Mouse (Mus musculus) intestine, embryonic 15.5 days (tissue): ENCODE data around the gene Serpini2. TPM values are rescaled to one million over a fixed set of nuclear protein-coding genes. Genes with fewer than 3 reads are reported as not detected.
A peak's percentile ranks its signal among the peaks of the same experiment; 100 is the strongest.
"Not testable (repeated sequence)": the region's sequence is repeated elsewhere in the genome, so short reads cannot be mapped to it uniquely, and the experiment has no call there.

Experiments used
- ATAC-seq: fragments of 200-750 bp; cut with Nextera tagmentation; 2 replicates; pipeline ENCODE4 v1.8.0; 2017; ENCODE audit warnings: moderate TSS enrichment, moderate library complexity
- H3K27ac ChIP-seq: fragments of 300-500 bp; sonication (generic); 2 replicates; pipeline ENCODE4 v1.5.1; 2015; ENCODE audit warnings: mild to moderate bottlenecking, inconsistent platforms
- H3K27me3 ChIP-seq: fragments of 300-500 bp; sonication (generic); replicated peaks from 2 replicates; pipeline ENCODE4 v1.6.1; 2015; ENCODE audit warnings: inconsistent platforms
- H3K36me3 ChIP-seq: fragments of 300-500 bp; sonication (generic); 2 replicates; pipeline ENCODE4 v1.6.1; 2015; ENCODE audit warnings: inconsistent platforms
- H3K4me1 ChIP-seq: fragments of 300-500 bp; sonication (generic); replicated peaks from 2 replicates; pipeline ENCODE4 v1.6.1; 2015; ENCODE audit warnings: inconsistent platforms
- H3K4me2 ChIP-seq: fragments of 300-500 bp; sonication (generic); replicated peaks from 2 replicates; pipeline ENCODE4 v1.6.1; 2015; ENCODE audit warnings: mild to moderate bottlenecking, inconsistent platforms
- H3K4me3 ChIP-seq: fragments of 300-500 bp; sonication (generic); replicated peaks from 2 replicates; pipeline ENCODE4 v1.5.1; 2015; ENCODE audit warnings: inconsistent platforms
- H3K9ac ChIP-seq: fragments of 300-500 bp; sonication (generic); 2 replicates; pipeline ENCODE4 v1.6.1; 2015; ENCODE audit warnings: inconsistent platforms
- H3K9me3 ChIP-seq: fragments of 300-500 bp; sonication (generic); 2 replicates; pipeline ENCODE4 v1.6.1; 2016; ENCODE audit warnings: inconsistent platforms
- WGBS: fragments of 180-500 bp; shearing (Covaris S2); methylation state at CpG from one replicate; pipeline ENCODE4 v1.1.7; 2015; 5-methylcytosine and 5-hydroxymethylcytosine counted together
- polyA plus RNA-seq: library from polyadenylated mRNA; unstranded; fragments of >200 nt; fragmentation: Nextera tagmentation; extraction: Ambion mirVana; gene quantifications from 2 replicates; pipeline ENCODE4 v1.2.1, GENCODE M21; 2015

Gene Serpini2
- polyA plus RNA-seq: 24.2 and 38.8 TPM in 2 replicates

DNA sequence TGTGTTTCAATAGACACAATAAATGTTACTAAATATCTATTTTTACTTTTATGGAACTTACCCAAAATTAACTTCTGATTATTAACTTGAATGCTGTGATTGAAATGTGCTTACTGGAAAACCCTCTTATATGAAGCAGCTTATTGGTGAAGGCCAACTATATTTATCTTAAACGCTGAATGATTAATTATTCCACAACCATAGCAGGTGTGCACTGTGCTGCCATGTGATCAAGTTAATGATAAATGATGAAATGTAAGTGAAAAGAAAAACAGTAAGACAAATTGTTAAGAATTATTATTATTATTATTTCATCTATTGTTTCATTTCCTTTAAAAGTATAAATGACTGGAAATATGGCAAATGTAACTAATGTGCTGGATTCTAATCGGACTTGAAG, at the start of gene Serpini2:
TSS of gene Serpini2 (minus strand) at position 101 of the 400 bp plus-strand sequence.
- no peak within 1 kb of the TSS for H3K4me2 ChIP-seq
- H3K9ac ChIP-seq: no peak within 1 kb of the TSS
- H3K27me3 ChIP-seq: no peaks in the 10 kb centered on the region
- no peaks in the 10 kb centered on the region for H3K4me1 ChIP-seq
- no peak for ATAC-seq
- no peaks in the 10 kb centered on the region for H3K36me3 ChIP-seq
- no peak within 1 kb of the TSS for H3K27ac ChIP-seq
- no peak within 1 kb of the TSS for H3K4me3 ChIP-seq
- 77% methylated on average over 2 of the region's 2 CpGs for WGBS
- no peaks in the 10 kb centered on the region for H3K9me3 ChIP-seq

DNA sequence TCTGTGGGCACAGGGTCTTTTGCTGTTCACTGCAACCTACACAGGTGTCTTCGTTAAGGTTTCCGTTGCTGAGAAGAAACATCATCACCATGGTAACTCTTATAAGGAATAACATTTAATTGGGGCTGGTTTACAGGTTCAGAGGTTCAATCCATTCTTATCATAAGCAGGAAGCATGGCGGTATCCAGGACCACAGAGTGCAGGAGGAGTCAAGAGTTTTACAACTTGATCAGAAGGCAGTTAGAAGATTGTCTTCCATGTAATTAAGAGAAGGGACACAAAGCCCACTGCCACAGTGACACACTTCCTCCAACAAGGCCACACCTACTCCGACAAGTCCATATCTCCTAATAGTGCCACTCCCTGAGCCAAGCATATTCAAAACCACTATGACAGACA, 39.0 kb upstream of the Serpini2 start:
- no peaks in the 10 kb centered on the region for H3K9me3 ChIP-seq
- no peaks in the 10 kb centered on the region for H3K36me3 ChIP-seq
- ATAC-seq: peak; percentile 55; the same call in 1 of the 2 replicates
- H3K4me3 ChIP-seq: no peak overlapping the region
- no peak overlapping the region for H3K27ac ChIP-seq
- WGBS: 83% methylated on average over 4 of the region's 4 CpGs
- no peak overlapping the region for H3K4me2 ChIP-seq
- H3K27me3 ChIP-seq: no peaks in the 10 kb centered on the region
- H3K4me1 ChIP-seq: no peaks in the 10 kb centered on the region
- H3K9ac ChIP-seq: no peak overlapping the region

DNA sequence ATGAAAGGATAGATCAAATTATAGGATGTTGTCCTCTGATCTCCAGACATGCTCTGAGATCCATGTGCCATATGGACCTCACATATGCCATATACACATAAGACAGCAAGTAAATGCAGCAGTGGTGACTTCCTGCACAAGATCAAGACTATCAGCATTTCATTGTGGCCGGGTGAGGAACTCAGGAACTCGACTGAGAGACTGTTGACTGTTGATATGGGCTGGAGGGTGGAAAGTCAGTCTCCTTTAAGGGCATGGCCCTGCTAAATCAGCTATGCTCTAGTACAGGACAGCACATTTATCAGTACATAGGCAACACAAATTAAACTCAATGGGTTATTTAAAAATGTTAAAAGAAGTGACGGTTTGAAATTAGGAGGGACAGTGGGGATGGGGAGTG, 38.4 kb upstream of the Serpini2 start:
- H3K4me2 ChIP-seq: no peak overlapping the region
- no peak overlapping the region for H3K4me3 ChIP-seq
- H3K9ac ChIP-seq: no peak overlapping the region
- no peaks in the 10 kb centered on the region for H3K36me3 ChIP-seq
- H3K9me3 ChIP-seq: no peaks in the 10 kb centered on the region
- no peak overlapping the region for H3K27ac ChIP-seq
- ATAC-seq: no peak
- 81% methylated on average over 3 of the region's 3 CpGs for WGBS
- H3K4me1 ChIP-seq: no peaks in the 10 kb centered on the region
- H3K27me3 ChIP-seq: no peaks in the 10 kb centered on the region

DNA sequence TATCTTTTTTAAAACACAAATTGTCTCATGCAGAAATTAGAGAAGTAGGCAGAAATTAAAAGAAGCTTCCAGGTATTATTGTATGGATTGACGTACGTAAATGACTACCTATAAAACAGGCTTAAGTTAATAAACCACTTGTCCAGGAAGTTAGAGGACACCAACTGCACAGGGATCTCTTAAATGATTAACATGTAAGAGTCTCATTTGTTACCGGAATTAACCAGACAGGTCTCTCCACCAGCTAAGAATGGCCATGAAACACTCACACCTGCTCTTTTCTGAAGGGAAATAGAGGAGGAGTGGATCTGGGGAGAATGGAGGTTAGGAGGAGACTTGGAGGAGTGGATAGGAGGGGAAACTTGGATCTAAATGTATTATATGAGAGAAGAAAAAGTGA, 35.7 kb upstream of the Serpini2 start:
- H3K27me3 ChIP-seq: no peaks in the 10 kb centered on the region
- no peak overlapping the region for H3K9ac ChIP-seq
- no peak overlapping the region for H3K4me3 ChIP-seq
- no peaks in the 10 kb centered on the region for H3K4me1 ChIP-seq
- no peak overlapping the region for H3K4me2 ChIP-seq
- WGBS: 74% methylated on average over 3 of the region's 3 CpGs
- no peaks in the 10 kb centered on the region for H3K9me3 ChIP-seq
- H3K27ac ChIP-seq: no peak overlapping the region
- peak; percentile 65; the same call in 1 of the 2 replicates for ATAC-seq
- no peaks in the 10 kb centered on the region for H3K36me3 ChIP-seq

DNA sequence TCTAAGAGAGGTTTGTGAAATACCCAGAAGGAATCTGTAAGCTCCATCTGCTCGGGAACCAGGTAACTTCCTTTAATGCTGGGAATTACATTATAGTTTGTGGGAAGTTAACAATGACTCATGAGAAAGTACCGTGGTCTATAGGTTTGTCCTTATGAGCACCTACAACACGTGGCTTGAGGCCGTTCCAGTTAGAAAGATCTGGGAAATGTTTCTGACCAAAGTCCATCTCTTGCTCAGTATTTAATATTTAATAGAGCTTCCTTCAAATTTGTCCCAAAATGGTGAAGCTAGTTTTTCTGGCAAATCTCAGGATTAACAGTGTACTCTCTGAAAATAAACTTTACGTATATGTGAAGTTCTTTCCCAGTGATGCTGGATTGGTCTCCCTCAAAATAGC, 34.7 kb upstream of the Serpini2 start:
- H3K4me3 ChIP-seq: no peak overlapping the region
- no peaks in the 10 kb centered on the region for H3K4me1 ChIP-seq
- H3K27ac ChIP-seq: no peak overlapping the region
- H3K9ac ChIP-seq: no peak overlapping the region
- ATAC-seq: no peak
- no peak overlapping the region for H3K4me2 ChIP-seq
- H3K9me3 ChIP-seq: no peaks in the 10 kb centered on the region
- H3K27me3 ChIP-seq: no peaks in the 10 kb centered on the region
- 94% methylated on average over 5 of the region's 5 CpGs for WGBS
- H3K36me3 ChIP-seq: no peaks in the 10 kb centered on the region

DNA sequence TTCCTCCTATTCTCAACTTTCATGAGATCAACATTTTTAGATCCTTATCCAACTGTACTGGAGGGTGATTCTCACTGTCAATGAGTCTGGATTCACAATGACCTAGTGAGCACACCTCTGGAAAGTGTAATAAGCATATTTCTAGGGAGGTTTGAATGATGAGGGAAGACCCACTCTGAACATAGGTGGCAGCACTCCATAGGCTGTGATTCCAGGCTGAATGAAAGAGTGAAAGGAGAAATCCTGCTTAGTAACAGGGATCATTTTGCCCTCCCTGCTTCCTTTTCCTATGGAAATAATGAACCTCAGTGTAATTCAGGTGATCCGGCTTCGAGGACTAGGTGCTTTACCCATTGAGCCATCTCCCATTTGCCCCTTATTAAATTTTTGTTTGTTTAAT, 31.2 kb upstream of the Serpini2 start:
- H3K4me1 ChIP-seq: no peaks in the 10 kb centered on the region
- H3K4me3 ChIP-seq: no peak overlapping the region
- H3K9me3 ChIP-seq: no peaks in the 10 kb centered on the region
- ATAC-seq: no peak
- H3K27ac ChIP-seq: no peak overlapping the region
- no peaks in the 10 kb centered on the region for H3K27me3 ChIP-seq
- H3K4me2 ChIP-seq: no peak overlapping the region
- WGBS: 95% methylated on average over 2 of the region's 2 CpGs
- H3K36me3 ChIP-seq: no peaks in the 10 kb centered on the region
- H3K9ac ChIP-seq: no peak overlapping the region

DNA sequence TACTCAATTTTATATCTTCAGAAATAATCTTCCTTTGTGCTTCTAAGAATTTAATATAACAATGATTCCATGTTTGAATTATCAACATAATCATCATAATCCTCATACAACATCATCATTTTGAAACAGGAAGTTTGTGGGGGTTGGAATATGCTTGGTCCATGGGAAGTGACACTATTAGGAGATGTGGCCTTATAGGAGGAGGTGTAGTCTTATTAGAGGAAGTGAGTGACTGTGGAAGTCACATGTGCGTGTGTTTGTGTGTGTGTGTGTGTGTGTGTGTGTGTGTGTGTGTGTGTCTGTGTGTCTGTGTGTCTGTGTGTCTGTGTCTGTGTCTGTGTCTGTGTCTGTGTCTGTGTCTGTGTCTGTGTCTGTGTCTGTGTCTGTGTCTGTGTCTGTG, 29.6 kb upstream of the Serpini2 start:
- not testable (repeated sequence) for H3K27ac ChIP-seq, H3K36me3 ChIP-seq, H3K4me1 ChIP-seq, H3K4me3 ChIP-seq, ATAC-seq, H3K4me2 ChIP-seq, H3K9ac ChIP-seq, H3K9me3 ChIP-seq, H3K27me3 ChIP-seq
- WGBS: 90% methylated on average over 1 of the region's 1 CpGs

DNA sequence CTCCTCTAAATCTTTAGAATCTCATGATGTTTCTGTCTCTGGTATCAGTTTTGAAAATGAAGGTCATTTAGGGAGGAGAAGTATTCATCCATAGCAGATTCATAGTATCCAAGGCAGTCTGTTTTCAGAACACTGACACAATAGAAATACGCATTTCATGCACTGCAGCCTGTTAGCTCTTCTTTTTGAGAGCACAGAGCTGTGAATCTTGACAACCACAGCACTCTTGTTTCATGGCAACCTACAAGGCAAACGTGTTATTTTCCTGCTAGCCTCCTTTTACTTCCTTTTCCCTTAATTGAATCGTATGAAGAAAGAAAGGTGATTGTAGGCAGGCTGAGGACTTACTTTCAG, 27.9 kb upstream of the Serpini2 start:
- no peak overlapping the region for H3K4me3 ChIP-seq
- no peak overlapping the region for H3K9ac ChIP-seq
- no peak overlapping the region for H3K27ac ChIP-seq
- H3K9me3 ChIP-seq: no peaks in the 10 kb centered on the region
- H3K36me3 ChIP-seq: no peaks in the 10 kb centered on the region
- ATAC-seq: no peak
- WGBS: 43% methylated on average over 3 of the region's 3 CpGs
- H3K27me3 ChIP-seq: no peaks in the 10 kb centered on the region
- no peak overlapping the region for H3K4me2 ChIP-seq
- H3K4me1 ChIP-seq: no peaks in the 10 kb centered on the region

DNA sequence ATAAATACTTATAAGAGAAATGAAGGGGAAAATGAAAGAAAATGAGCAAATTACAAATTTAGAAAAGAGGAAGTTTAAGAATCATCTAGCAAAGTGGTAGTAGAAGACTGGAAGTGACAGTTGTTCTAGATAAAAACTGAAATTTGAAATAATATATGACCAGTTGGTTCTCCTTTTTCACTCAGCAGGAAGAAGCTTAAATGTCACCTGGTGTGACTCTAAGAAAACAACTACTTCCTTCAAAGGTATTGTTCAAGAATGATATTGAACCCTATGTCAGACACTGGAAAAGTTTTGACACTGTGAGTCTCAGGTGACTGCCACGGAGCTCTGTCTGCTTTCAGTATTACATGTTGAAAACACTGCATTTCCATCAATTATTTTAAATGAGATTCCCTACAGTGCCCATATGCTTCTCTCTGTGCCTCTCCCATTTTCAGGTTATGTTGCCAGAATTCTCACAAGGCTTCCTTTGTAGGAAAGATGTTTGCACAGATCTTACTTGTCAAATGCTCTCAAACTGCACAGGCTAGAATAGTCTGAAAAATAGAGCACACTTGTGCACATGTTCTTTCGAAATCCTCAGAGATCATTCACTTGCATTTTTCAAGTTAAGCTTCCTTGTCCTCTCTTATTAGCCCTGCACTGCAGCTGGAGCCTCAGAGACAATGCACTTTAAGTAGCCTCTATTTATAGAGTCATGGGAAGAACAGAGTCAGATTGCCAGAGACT, 27.3 kb upstream of the Serpini2 start:
- Histone ChIP-seq H3K9me3 (no peaks in the 10 kb centered on the region), H3K9ac (no peak overlapping the region), H3K4me1 (no peaks in the 10 kb centered on the region), H3K27me3 (no peaks in the 10 kb centered on the region), H3K36me3 (no peaks in the 10 kb centered on the region), H3K4me3 (no peak overlapping the region), H3K27ac (no peak overlapping the region), H3K4me2 (no peak overlapping the region)
- 68% methylated on average over 2 of the region's 2 CpGs for WGBS
- ATAC-seq: no peak

DNA sequence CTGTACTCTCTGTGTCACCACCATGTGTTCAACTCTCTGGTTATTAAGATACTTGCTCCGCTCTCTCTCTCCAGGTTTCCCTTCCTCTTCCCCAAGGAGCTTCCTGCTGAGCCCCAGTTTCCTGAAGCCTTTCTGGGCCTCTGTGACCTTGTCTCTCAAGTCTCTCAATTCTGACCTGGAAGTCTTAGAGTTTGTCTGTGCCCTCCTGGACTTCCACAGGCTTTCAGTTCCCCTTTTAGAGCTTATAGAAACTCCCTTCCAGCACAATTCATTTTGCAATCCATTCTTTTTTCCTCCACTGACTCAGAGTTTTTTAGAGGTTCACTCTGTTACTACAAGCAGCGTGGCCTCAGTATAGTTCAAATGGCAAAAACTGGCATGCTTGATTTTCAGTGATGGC, 23.4 kb upstream of the Serpini2 start:
- no peaks in the 10 kb centered on the region for H3K4me1 ChIP-seq
- no peaks in the 10 kb centered on the region for H3K27me3 ChIP-seq
- no peak for ATAC-seq
- H3K4me3 ChIP-seq: no peak overlapping the region
- WGBS: 80% methylated on average over 2 of the region's 2 CpGs
- H3K36me3 ChIP-seq: no peaks in the 10 kb centered on the region
- H3K9me3 ChIP-seq: no peaks in the 10 kb centered on the region
- no peak overlapping the region for H3K4me2 ChIP-seq
- no peak overlapping the region for H3K9ac ChIP-seq
- H3K27ac ChIP-seq: no peak overlapping the region

DNA sequence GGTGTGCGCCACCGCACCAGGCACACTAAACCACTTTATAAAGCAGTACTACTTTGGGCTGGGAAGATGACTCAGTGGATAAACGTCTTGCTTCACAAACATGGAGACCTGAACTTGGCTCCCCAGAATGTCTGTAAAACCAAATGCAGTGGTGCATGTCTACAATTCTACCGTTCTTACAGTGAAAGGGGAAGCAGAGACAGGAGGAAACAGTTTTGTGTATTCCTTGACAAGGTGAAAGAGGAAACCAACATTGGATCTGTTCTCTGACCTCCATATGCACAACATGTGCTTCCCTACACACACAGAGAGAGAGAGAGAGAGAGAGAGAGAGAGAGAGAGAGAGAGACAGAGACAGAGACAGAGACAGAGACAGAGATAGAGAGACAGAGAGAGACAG, 7.6 kb upstream of the Serpini2 start:
- no peaks in the 10 kb centered on the region for H3K36me3 ChIP-seq
- ATAC-seq: no peak
- no peak overlapping the region for H3K27ac ChIP-seq
- no peak overlapping the region for H3K4me2 ChIP-seq
- H3K4me3 ChIP-seq: no peak overlapping the region
- H3K4me1 ChIP-seq: no peaks in the 10 kb centered on the region
- H3K9me3 ChIP-seq: no peaks in the 10 kb centered on the region
- H3K27me3 ChIP-seq: no peaks in the 10 kb centered on the region
- H3K9ac ChIP-seq: no peak overlapping the region
- WGBS: 84% methylated on average over 4 of the region's 4 CpGs

DNA sequence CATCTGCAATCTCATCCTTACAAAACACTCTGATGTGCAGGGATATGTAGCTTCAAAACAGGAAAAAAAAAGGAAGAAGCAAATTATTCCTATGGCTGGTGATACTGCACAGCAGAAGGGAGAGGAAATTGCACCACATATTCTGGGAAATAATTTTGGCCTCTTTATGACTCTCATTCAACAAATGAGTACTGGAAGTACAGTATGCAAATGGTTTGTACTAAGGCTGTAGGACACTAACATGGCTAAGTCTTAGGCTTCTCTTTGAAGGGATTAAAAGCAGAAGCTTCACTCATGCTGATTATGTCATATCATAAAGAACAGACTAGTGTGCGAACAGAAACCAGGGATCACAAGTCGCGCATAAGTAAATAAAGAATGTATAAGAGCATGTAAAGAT, 6.6 kb upstream of the Serpini2 start:
- no peak for ATAC-seq
- no peak overlapping the region for H3K27ac ChIP-seq
- 86% methylated on average over 3 of the region's 3 CpGs for WGBS
- H3K4me2 ChIP-seq: no peak overlapping the region
- no peaks in the 10 kb centered on the region for H3K9me3 ChIP-seq
- H3K4me1 ChIP-seq: no peaks in the 10 kb centered on the region
- H3K36me3 ChIP-seq: no peaks in the 10 kb centered on the region
- H3K27me3 ChIP-seq: no peaks in the 10 kb centered on the region
- no peak overlapping the region for H3K4me3 ChIP-seq
- H3K9ac ChIP-seq: no peak overlapping the region

DNA sequence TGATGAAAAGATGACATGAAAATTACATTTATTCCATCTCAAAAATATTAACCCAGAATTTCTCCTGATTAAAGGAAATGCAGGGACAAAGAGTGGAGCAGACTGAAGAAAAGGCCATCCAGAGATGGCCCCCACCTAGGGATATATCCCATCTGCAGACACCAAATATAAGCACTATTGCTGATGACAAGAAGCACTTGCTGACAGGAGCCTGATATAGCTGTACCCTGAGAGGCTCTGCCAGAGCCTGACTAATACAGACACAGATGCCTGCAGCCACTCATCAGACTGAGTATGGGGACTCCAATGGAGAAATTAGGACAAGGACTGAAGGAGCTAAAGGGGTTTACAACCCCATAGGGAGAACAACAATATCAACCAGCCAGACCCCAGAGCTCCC, 5.2 kb upstream of the Serpini2 start:
- Histone ChIP-seq H3K4me2 (no peak overlapping the region), H3K9me3 (no peaks in the 10 kb centered on the region), H3K36me3 (no peaks in the 10 kb centered on the region), H3K27ac (no peak overlapping the region), H3K9ac (no peak overlapping the region), H3K27me3 (no peaks in the 10 kb centered on the region), H3K4me3 (no peak overlapping the region), H3K4me1 (no peaks in the 10 kb centered on the region)
- no peak for ATAC-seq
